Mouse (Mus musculus): ENCODE measurements around the gene Atg16l2. TPM values are rescaled to one million over a fixed set of nuclear protein-coding genes. Genes with fewer than 3 reads are reported as not detected.

The Atg16l2 gene
- polyA plus RNA-seq, 1 experiment, result 13.2 TPM

DNA sequence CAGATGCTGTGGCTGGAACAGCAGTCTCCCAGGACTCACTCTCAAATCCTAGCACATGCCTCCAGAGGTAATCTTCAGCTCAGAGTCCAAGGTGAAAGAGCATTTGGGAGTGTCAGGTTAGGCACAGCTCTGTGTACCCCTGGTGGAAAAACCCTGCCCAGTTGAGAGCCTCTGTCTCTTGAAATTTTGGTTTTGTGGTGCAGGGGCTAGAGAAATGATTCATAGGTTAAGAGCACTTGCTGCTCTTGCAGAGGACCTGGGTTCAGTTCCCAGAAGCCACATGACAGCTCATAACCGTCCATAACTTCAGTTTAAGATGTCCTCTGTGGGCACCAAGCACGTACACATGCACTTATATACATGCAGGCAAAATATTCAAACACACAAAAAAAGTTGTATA is 14.2 kb downstream of the Atg16l2 start:
- TF ChIP-seq CTCF (IDR thresholded peaks at IDR 0.05; ENCODE audit: low read depth, low read length), result no peak
- TF ChIP-seq POLR2A (IDR thresholded peaks at IDR 0.05; ENCODE audit: borderline replicate concordance, low read depth, low read length), result no peak

GRCm38 (mm10) chr7:101286891-101287290 is 15.2 kb downstream of the Atg16l2 start:
- Histone ChIP-seq H3K4me3 (ENCODE audit: insufficient read depth, low read length) (no peak overlapping the region), H3K4me1 (ENCODE audit: control insufficient read depth, insufficient read depth, low read length) (peaks cover 10% of the 10 kb centered on the region), H3K27ac (ENCODE audit: insufficient read depth, low read depth, low read length) (no peak overlapping the region)
- TF ChIP-seq CTCF (IDR thresholded peaks at IDR 0.05; ENCODE audit: low read depth, low read length) (no peak), POLR2A (IDR thresholded peaks at IDR 0.05; ENCODE audit: borderline replicate concordance, low read depth, low read length) (no peak)

More for the DNA sequence above, 14.2 kb downstream of the Atg16l2 start:
- Histone ChIP-seq H3K27ac (ENCODE audit: insufficient read depth, low read depth, low read length) (no peak overlapping the region), H3K4me1 (ENCODE audit: control insufficient read depth, insufficient read depth, low read length) (peaks cover 10% of the 10 kb centered on the region), H3K4me3 (ENCODE audit: insufficient read depth, low read length) (no peak overlapping the region)

DNA sequence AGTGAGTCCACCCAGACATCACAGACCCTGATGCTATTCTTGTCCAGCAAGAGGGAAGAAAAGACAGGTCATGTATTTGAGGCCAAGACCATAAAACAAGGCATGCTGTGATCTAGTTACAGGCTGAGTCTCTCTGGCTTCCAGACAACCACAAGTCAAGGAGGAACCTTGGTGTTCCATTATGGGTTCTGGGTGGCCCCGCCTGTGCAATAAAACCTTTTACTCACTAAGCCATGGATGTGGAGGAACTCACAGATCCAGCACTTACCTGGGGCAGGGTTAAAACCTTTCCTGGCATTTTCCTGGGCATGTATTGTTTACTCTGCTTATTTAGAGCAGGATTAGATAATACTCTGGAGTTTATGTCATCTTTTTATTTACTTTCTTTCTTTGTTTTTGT is 17.5 kb downstream of the Atg16l2 start:
- Histone ChIP-seq H3K27ac (ENCODE audit: insufficient read depth, low read depth, low read length) (0 out of 2 replicates have a peak overlapping the region, but pooled peaks have one; percentile 47), H3K4me1 (ENCODE audit: control insufficient read depth, insufficient read depth, low read length) (peaks cover 10% of the 10 kb centered on the region), H3K4me3 (ENCODE audit: insufficient read depth, low read length) (no peak overlapping the region)
- TF ChIP-seq CTCF (IDR thresholded peaks at IDR 0.05; ENCODE audit: low read depth, low read length) (no peak), POLR2A (IDR thresholded peaks at IDR 0.05; ENCODE audit: borderline replicate concordance, low read depth, low read length) (no peak)

- no peak for TF ChIP-seq POLR2A (IDR thresholded peaks at IDR 0.05; ENCODE audit: borderline replicate concordance, low read depth, low read length)
- no peak for TF ChIP-seq CTCF (IDR thresholded peaks at IDR 0.05; ENCODE audit: low read depth, low read length)
- H3K27ac ChIP-seq (ENCODE audit: insufficient read depth, low read depth, low read length), result no peak overlapping the region
- H3K4me3 ChIP-seq (ENCODE audit: insufficient read depth, low read length), result no peak overlapping the region
- H3K4me1 ChIP-seq (ENCODE audit: control insufficient read depth, insufficient read depth, low read length), result peaks cover 10% of the 10 kb centered on the region
These were observed 19.3 kb downstream of the Atg16l2 start for GRCm38 (mm10) chr7:101282721-101283120.

DNA sequence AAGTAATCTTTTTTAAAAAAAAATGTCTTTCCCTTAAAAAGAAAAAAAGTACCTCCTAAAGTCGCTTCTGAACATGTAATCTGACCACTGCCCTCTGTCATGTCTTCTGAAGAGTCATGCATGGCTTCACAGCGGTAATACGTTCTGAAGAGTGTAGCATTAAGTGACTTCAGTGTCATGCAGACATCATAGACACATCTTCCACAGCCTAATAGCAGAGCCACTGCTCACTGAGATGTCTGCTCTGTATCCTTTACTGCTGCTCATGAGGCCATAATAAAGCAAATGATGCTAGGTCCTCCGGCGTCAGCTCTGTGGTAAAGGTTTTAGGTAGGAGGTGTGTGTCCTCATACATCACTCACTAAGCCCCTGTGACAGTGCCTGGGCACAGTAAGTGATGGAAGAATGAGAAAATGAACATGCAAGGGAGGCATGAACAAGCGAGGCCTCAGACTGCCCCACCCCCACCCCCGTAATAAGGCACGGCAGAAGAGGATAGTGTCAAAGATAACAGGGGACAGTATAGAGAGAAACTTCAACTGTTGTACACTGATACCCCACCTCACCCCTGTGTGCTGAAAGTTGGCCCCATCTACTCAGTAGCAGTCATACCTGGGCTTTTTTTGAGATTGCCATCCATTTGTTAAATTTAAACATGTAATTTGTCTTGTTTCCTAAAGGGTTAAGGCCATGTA is 29.4 kb downstream of the Atg16l2 start:
- Histone ChIP-seq H3K4me3 (ENCODE audit: insufficient read depth, low read length) (no peak overlapping the region), H3K27ac (ENCODE audit: insufficient read depth, low read depth, low read length) (no peak overlapping the region)

GRCm38 (mm10) chr7:101271602-101272001 is 30.4 kb downstream of the Atg16l2 start:
- H3K4me1 ChIP-seq (ENCODE audit: control insufficient read depth, insufficient read depth, low read length), result no peaks in the 10 kb centered on the region
- TF ChIP-seq POLR2A (IDR thresholded peaks at IDR 0.05; ENCODE audit: borderline replicate concordance, low read depth, low read length) (no peak), CTCF (IDR thresholded peaks at IDR 0.05; ENCODE audit: low read depth, low read length) (no peak)
- no peak overlapping the region for H3K4me3 ChIP-seq (ENCODE audit: insufficient read depth, low read length)
- H3K27ac ChIP-seq (ENCODE audit: insufficient read depth, low read depth, low read length), result no peak overlapping the region

More for the DNA sequence above, 29.4 kb downstream of the Atg16l2 start:
- no peaks in the 10 kb centered on the region for H3K4me1 ChIP-seq (ENCODE audit: control insufficient read depth, insufficient read depth, low read length)
- TF ChIP-seq CTCF (IDR thresholded peaks at IDR 0.05; ENCODE audit: low read depth, low read length) (no peak), POLR2A (IDR thresholded peaks at IDR 0.05; ENCODE audit: borderline replicate concordance, low read depth, low read length) (no peak)

- no peak overlapping the region for H3K4me3 ChIP-seq (ENCODE audit: insufficient read depth, low read length)
- TF ChIP-seq CTCF (IDR thresholded peaks at IDR 0.05; ENCODE audit: low read depth, low read length) (no peak), POLR2A (IDR thresholded peaks at IDR 0.05; ENCODE audit: borderline replicate concordance, low read depth, low read length) (no peak)
- H3K27ac ChIP-seq (ENCODE audit: insufficient read depth, low read depth, low read length), result no peak overlapping the region
- no peaks in the 10 kb centered on the region for H3K4me1 ChIP-seq (ENCODE audit: control insufficient read depth, insufficient read depth, low read length)
These were observed 34.4 kb downstream of the Atg16l2 start for GRCm38 (mm10) chr7:101267457-101268259.

DNA sequence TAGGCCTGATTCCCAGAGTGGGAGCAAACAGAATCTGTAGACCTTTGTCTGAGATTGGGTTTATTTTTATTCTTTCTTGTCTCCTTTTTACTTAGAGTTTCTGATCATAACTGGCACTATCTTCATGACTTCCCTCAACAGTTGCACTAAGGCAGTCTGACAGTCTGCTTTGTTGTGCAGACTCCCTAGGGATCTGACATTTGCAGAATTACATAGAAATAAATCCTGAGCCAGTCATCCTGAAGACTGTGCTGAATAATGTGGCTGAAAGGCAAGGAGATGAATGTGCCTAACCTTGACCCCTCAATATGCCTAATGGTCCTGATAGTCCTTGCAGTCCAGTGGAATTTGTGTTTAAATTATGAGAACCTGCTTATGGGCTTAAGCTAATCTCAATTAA is 38.5 kb downstream of the Atg16l2 start:
- Histone ChIP-seq H3K27ac (ENCODE audit: insufficient read depth, low read depth, low read length) (no peak overlapping the region), H3K4me3 (ENCODE audit: insufficient read depth, low read length) (no peak overlapping the region), H3K4me1 (ENCODE audit: control insufficient read depth, insufficient read depth, low read length) (no peaks in the 10 kb centered on the region)
- TF ChIP-seq CTCF (IDR thresholded peaks at IDR 0.05; ENCODE audit: low read depth, low read length) (no peak), POLR2A (IDR thresholded peaks at IDR 0.05; ENCODE audit: borderline replicate concordance, low read depth, low read length) (no peak)

- Histone ChIP-seq H3K4me1 (ENCODE audit: control insufficient read depth, insufficient read depth, low read length) (no peaks in the 10 kb centered on the region), H3K4me3 (ENCODE audit: insufficient read depth, low read length) (no peak overlapping the region), H3K27ac (ENCODE audit: insufficient read depth, low read depth, low read length) (no peak overlapping the region)
- no peak for TF ChIP-seq CTCF (IDR thresholded peaks at IDR 0.05; ENCODE audit: low read depth, low read length)
- TF ChIP-seq POLR2A (IDR thresholded peaks at IDR 0.05; ENCODE audit: borderline replicate concordance, low read depth, low read length), result no peak
These were observed 40.0 kb downstream of the Atg16l2 start for GRCm38 (mm10) chr7:101261941-101262546.

All from bone marrow macrophage, adult 2 months (primary cell).